Mouse (Mus musculus): Measurements from ENCODE around the gene Elmo1. TPM values are rescaled to one million over a fixed set of nuclear protein-coding genes. Genes with fewer than 3 reads are reported as not detected.

The Elmo1 gene
- polyA plus RNA-seq, 1 experiment from 2014 or later, result 23.5 TPM

DNA sequence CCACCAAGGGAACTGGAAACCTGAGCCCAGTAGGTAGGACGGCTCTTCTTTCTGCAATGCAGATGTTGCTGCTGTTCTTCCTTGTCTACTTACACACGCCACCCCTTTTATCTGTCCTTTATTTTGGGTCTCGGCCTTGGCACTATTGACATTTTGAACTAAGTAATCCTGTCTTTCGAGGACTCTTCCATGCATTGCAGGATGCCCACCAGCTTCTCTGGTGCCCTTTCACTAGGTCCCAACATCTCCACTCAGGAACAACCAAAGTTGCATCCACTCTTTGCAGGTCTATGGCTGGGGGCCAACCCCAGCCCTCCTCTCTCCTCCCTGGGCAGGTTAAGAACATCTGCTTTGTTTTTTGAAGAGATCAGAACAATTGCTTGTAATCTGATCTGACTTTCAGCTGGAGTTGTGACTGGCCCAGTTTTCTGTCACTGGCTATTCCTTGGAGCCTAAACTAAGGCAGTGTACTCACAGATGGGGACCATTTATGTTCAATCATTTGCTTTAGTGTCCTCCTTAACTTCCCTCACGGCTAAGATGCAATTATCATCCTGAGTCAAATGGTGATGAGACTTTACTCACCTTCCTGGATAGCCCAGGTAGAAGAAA is 6.7 kb downstream of the Elmo1 start:
- WGBS, result 58% methylated on average over 5 of the region's 5 CpGs
- H3K4me2 ChIP-seq (replicated peaks), result no peak overlapping the region
- peaks cover 4% of the 10 kb centered on the region for H3K4me1 ChIP-seq
- no peak overlapping the region for H3K27ac ChIP-seq (replicated peaks)
- ATAC-seq (ENCODE audit: insufficient number of reproducible peaks, low FRiP score, low TSS enrichment, low read depth), result no peak
- H3K4me3 ChIP-seq (replicated peaks), result no peak overlapping the region
- H3K36me3 ChIP-seq, result no peaks in the 10 kb centered on the region
- no peak overlapping the region for H3K9ac ChIP-seq
- H3K27me3 ChIP-seq, result no peaks in the 10 kb centered on the region; the same call in 1 of the 2 replicates
- H3K9me3 ChIP-seq (replicated peaks), result no peaks in the 10 kb centered on the region

DNA sequence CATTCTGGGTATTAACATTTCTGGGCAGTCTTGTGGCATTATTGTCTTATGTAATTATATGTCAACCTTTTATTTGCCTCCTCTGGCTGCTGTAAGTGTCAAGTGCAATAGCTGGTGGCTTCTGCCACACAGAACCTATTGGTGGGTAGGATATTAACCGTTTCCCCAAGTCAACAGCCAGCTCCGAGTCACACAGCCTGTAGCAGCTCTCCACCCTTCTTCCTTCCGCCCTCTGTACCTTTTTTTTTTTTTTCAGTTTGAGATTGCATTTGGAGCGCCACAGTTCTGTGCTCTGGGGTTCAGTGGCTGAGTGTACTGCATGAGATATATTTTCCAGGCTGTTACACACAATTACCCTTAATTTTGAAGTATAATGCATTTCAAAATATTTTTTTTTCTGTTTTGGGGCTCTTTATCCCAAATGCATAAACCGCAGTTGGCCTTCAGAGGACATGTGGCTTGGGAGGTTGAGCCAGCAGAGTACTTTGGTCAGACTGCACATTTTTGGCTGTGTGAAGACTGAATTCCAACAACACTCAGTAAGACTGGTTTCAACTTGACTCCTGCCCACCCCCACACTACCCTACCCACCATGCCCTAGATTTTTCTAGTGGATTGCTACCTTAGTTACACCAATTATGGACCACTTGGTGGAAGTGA is 7.7 kb downstream of the Elmo1 start:
- WGBS, result 60% methylated on average over 5 of the region's 5 CpGs
- H3K9ac ChIP-seq, result no peak overlapping the region
- H3K36me3 ChIP-seq, result no peaks in the 10 kb centered on the region
- H3K9me3 ChIP-seq (replicated peaks), result no peaks in the 10 kb centered on the region
- H3K27ac ChIP-seq (replicated peaks), result peak overlapping the region; percentile 34
- H3K4me1 ChIP-seq, result peaks cover 4% of the 10 kb centered on the region
- no peak overlapping the region for H3K4me3 ChIP-seq (replicated peaks)
- ATAC-seq (ENCODE audit: insufficient number of reproducible peaks, low FRiP score, low TSS enrichment, low read depth), result peak; percentile 75; the same call in 1 of the 2 replicates
- H3K4me2 ChIP-seq (replicated peaks), result no peak overlapping the region
- no peaks in the 10 kb centered on the region; the same call in 1 of the 2 replicates for H3K27me3 ChIP-seq

DNA sequence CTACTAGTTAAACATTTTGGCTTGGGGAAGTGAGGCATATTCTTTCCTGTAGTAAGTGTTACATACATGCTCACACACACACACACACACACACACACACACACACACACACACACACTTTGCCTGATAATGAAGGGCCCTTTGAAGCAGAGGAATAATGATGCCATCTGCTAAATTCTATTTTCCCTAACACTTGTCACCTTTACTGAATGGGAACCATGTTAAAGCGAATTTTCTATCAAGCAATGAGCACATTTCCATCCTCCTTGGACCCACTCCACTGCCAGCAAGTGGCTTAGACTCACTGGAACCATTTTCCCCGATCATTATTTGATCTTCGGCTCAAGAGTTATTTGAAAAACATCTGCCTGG is 8.2 kb downstream of the Elmo1 start:
- no peak overlapping the region for H3K4me3 ChIP-seq (replicated peaks)
- H3K9ac ChIP-seq, result no peak overlapping the region
- H3K36me3 ChIP-seq, result no peaks in the 10 kb centered on the region
- no peaks in the 10 kb centered on the region for H3K9me3 ChIP-seq (replicated peaks)
- H3K4me1 ChIP-seq, result peaks cover 4% of the 10 kb centered on the region
- ATAC-seq (ENCODE audit: insufficient number of reproducible peaks, low FRiP score, low TSS enrichment, low read depth), result no peak
- 65% methylated on average over 3 of the region's 3 CpGs for WGBS
- no peak overlapping the region for H3K4me2 ChIP-seq (replicated peaks)
- no peaks in the 10 kb centered on the region; the same call in 1 of the 2 replicates for H3K27me3 ChIP-seq
- H3K27ac ChIP-seq (replicated peaks), result no peak overlapping the region

DNA sequence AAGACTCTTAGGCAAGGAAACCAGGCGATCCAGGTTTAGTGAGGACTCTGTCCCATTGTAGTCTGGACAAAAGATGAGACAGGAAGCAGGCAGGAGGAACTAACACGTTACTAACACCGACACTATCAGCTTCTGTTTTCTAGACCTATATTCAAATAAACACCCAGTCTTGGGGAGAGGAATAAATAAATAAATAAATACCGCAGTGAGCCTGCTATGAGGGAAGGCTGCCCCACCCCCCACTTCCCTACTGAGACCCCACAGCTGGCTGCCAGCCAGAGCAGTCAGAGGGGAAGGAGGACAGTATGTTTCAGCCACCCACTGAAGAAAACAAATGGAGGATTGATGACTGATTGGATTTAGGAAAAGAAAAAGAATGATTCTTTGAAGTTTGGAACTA is 9.2 kb downstream of the Elmo1 start:
- ATAC-seq (ENCODE audit: insufficient number of reproducible peaks, low FRiP score, low TSS enrichment, low read depth), result no peak
- 21% methylated on average over 4 of the region's 4 CpGs for WGBS
- H3K36me3 ChIP-seq, result no peaks in the 10 kb centered on the region

DNA sequence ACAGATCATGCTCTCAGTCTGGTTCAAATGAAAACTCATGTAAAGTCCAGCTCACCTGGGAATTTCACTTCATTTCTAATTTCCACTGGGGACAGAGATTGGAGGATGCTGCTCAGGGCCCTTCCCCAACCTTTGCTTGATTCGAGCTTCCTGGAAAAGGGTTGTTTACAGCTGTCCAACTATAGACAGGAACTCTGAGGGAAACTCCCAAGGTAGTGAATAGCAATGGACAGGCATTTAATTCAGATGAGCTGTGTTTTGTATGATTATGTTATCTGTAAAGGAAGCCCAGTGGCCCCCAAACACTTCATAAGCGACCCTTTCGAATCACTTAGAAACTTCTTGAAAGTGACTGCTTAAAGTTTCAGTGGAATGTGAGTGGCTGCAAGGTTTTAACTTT is 10.0 kb downstream of the Elmo1 start:
- no peak overlapping the region for H3K4me2 ChIP-seq (replicated peaks)
- 58% methylated on average over 3 of the region's 3 CpGs for WGBS
- H3K27ac ChIP-seq (replicated peaks), result no peak overlapping the region
- no peak overlapping the region for H3K9ac ChIP-seq
- H3K4me1 ChIP-seq, result peaks cover 4% of the 10 kb centered on the region
- H3K9me3 ChIP-seq (replicated peaks), result no peaks in the 10 kb centered on the region
- no peak overlapping the region for H3K4me3 ChIP-seq (replicated peaks)
- H3K36me3 ChIP-seq, result no peaks in the 10 kb centered on the region
- ATAC-seq (ENCODE audit: insufficient number of reproducible peaks, low FRiP score, low TSS enrichment, low read depth), result no peak
- no peaks in the 10 kb centered on the region; the same call in 1 of the 2 replicates for H3K27me3 ChIP-seq

More for the DNA sequence above, 9.2 kb downstream of the Elmo1 start:
- Histone ChIP-seq H3K9me3 (replicated peaks) (no peaks in the 10 kb centered on the region), H3K4me3 (replicated peaks) (no peak overlapping the region), H3K27me3 (no peaks in the 10 kb centered on the region; the same call in 1 of the 2 replicates), H3K27ac (replicated peaks) (no peak overlapping the region), H3K4me1 (peaks cover 4% of the 10 kb centered on the region), H3K4me2 (replicated peaks) (no peak overlapping the region), H3K9ac (no peak overlapping the region)

DNA sequence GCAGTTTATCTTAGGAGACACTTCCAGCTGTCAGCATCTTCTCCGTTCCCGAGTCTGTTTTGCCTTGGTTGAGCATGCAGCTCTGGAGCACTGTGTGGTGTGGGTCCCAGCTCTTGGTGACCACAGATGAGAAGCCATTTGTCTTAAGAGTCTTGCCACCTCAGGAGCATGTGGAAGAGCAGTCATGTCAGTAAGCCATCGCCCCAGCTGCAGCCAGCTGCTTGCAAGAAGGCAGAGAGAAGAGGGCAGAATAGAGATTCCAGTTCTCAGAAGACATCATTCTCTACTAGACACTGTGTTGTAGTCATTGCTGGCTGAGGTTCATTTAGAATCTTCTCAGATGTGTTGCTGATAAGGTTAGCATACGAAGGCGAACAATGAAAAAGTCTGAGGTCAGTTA is 11.3 kb downstream of the Elmo1 start:
- Histone ChIP-seq H3K27ac (replicated peaks) (no peak overlapping the region), H3K4me3 (replicated peaks) (no peak overlapping the region), H3K4me2 (replicated peaks) (no peak overlapping the region), H3K36me3 (no peaks in the 10 kb centered on the region), H3K9ac (no peak overlapping the region), H3K27me3 (no peaks in the 10 kb centered on the region; the same call in 1 of the 2 replicates), H3K9me3 (replicated peaks) (no peaks in the 10 kb centered on the region), H3K4me1 (peaks cover 4% of the 10 kb centered on the region)
- ATAC-seq (ENCODE audit: insufficient number of reproducible peaks, low FRiP score, low TSS enrichment, low read depth), result no peak
- WGBS, result 74% methylated on average over 5 of the region's 5 CpGs

DNA sequence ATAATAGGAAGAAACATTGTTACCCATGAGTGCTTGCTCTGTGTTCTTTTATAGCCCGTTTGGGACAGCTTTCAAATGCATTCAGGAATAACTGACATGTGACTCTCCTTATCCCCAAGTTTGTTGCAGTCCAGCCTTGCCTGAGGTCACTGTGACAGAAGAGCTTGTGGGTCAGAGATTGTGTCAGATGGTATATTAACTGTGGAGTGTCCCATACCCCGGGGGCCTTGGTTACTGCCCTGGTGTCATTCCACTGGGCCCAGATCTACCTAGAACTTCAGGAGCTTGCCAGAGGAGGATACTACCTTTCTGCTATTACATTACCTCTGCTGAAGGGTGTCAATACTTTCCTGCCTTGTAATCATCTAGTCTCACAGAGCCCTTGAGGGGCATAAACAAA is 14.4 kb downstream of the Elmo1 start:
- no peaks in the 10 kb centered on the region for H3K27me3 ChIP-seq
- H3K4me2 ChIP-seq (replicated peaks), result no peak overlapping the region
- no peaks in the 10 kb centered on the region for H3K9me3 ChIP-seq (replicated peaks)
- no peak overlapping the region for H3K9ac ChIP-seq
- 55% methylated on average over 2 of the region's 2 CpGs for WGBS
- no peak overlapping the region for H3K27ac ChIP-seq (replicated peaks)
- H3K4me1 ChIP-seq, result no peaks in the 10 kb centered on the region
- no peak for ATAC-seq (ENCODE audit: insufficient number of reproducible peaks, low FRiP score, low TSS enrichment, low read depth)
- H3K36me3 ChIP-seq, result no peaks in the 10 kb centered on the region
- no peak overlapping the region for H3K4me3 ChIP-seq (replicated peaks)

DNA sequence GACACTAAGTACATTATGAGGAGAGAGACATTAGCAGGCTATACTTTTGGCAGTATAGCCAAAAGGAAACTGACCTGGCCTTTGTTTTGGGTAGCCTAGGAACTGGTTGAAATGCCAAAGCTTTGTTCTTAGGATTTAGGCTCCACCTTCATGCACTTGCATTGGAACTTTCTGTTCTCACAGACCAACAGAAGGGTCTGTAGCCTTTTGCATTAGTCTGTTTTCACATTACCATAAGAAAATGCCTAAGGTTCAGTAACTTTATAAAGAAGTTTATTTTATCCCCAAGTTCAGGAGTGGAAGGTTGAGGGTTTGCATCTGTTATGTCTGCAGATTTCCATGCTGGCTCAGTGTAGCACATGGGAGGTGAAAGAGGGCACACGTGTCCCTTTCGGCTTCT is 15.6 kb downstream of the Elmo1 start:
- H3K27me3 ChIP-seq, result no peaks in the 10 kb centered on the region
- 0 out of 2 replicates have a peak, but pooled peaks cover 10% of the 10 kb centered on the region for H3K4me1 ChIP-seq
- no peaks in the 10 kb centered on the region for H3K36me3 ChIP-seq
- H3K4me3 ChIP-seq (replicated peaks), result no peak overlapping the region
- no peak for ATAC-seq (ENCODE audit: insufficient number of reproducible peaks, low FRiP score, low TSS enrichment, low read depth)
- H3K4me2 ChIP-seq (replicated peaks), result no peak overlapping the region
- no peak overlapping the region for H3K27ac ChIP-seq (replicated peaks)
- H3K9ac ChIP-seq, result no peak overlapping the region
- 87% methylated on average over 2 of the region's 2 CpGs for WGBS
- H3K9me3 ChIP-seq (replicated peaks), result no peaks in the 10 kb centered on the region

DNA sequence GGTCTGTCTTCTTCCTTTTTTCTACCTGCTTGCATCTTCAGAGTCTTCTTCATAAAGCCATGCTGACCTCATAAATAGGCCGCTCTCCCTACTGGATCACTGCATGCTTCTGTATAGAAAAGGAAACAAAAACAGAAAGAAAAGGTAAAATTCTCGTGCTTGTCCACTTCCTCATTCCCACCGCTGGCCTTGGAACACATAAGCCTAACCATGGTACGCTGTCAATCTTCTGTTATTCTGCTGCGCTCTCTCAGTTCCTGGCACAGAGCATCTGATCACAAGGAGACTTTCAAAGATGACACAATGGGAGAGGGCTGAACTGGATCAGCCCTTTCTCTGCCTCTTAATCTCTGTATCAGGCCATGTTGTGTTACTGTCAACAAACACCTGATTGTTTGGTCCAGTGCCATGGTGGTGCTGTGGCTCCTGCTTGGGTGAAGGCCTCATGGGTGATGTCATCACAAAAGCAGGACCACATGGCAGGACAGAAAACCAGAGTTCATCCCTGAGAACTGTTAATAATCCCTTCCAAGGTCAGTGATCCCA is 17.6 kb downstream of the Elmo1 start:
- ATAC-seq (ENCODE audit: insufficient number of reproducible peaks, low FRiP score, low TSS enrichment, low read depth), result no peak
- H3K36me3 ChIP-seq, result no peaks in the 10 kb centered on the region
- H3K27me3 ChIP-seq, result no peaks in the 10 kb centered on the region
- 0 out of 2 replicates have a peak, but pooled peaks cover 10% of the 10 kb centered on the region for H3K4me1 ChIP-seq
- H3K9ac ChIP-seq, result no peak overlapping the region
- H3K4me3 ChIP-seq (replicated peaks), result no peak overlapping the region
- H3K9me3 ChIP-seq (replicated peaks), result no peaks in the 10 kb centered on the region
- no peak overlapping the region for H3K4me2 ChIP-seq (replicated peaks)
- 87% methylated on average over 5 of the region's 5 CpGs for WGBS
- no peak overlapping the region for H3K27ac ChIP-seq (replicated peaks)

DNA sequence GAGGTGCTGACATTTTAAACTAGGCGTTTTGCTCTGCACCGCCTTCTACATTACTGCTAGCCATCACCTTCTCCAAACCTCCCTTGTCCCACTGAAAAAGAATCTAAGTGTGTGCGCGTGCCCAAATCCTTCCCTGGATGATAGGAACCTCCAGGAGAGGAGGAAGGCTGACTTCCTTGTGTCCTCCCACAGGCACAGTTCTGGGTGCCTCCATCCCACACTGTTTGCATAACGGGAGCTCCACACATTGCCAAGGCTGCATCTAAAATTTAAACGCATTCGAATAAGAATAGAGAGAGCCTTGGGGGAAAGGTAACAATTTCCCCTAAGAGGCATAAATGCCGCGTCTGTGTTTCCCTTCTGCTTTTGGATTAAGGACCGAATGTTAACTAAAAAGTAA is 18.6 kb downstream of the Elmo1 start:
- H3K27ac ChIP-seq (replicated peaks), result no peak overlapping the region
- no peak overlapping the region for H3K4me3 ChIP-seq (replicated peaks)
- H3K9me3 ChIP-seq (replicated peaks), result no peaks in the 10 kb centered on the region
- ATAC-seq (ENCODE audit: insufficient number of reproducible peaks, low FRiP score, low TSS enrichment, low read depth), result no peak
- H3K9ac ChIP-seq, result no peak overlapping the region
- H3K36me3 ChIP-seq, result no peaks in the 10 kb centered on the region
- WGBS, result 41% methylated on average over 10 of the region's 10 CpGs
- H3K27me3 ChIP-seq, result no peaks in the 10 kb centered on the region
- no peak overlapping the region for H3K4me2 ChIP-seq (replicated peaks)
- 0 out of 2 replicates have a peak, but pooled peaks cover 10% of the 10 kb centered on the region for H3K4me1 ChIP-seq

DNA sequence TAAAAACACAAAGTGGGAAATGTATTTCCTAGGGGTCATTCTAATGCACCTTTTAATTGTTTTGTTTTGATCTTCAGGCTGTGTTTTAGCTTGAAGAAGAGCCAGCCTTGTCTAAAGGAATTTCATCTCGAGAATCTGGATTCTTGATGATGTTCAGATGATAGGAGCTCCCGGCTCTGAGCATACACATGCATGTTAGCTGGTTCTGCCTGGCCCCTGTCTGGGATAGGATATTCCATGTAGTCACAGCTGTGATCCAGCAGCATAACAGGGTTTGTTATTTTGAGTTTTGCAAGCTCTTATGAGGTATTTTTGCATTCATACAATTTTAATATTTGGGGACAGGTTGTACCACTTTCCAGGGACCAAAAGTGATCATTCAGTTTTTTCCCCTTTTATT is 19.1 kb downstream of the Elmo1 start:
- Histone ChIP-seq H3K9ac (no peak overlapping the region), H3K4me2 (replicated peaks) (no peak overlapping the region)
- 13% methylated on average over 2 of the region's 2 CpGs for WGBS

More for the DNA sequence above, 19.1 kb downstream of the Elmo1 start:
- H3K4me3 ChIP-seq (replicated peaks), result no peak overlapping the region
- no peak overlapping the region for H3K27ac ChIP-seq (replicated peaks)
- H3K36me3 ChIP-seq, result no peaks in the 10 kb centered on the region
- 0 out of 2 replicates have a peak, but pooled peaks cover 10% of the 10 kb centered on the region for H3K4me1 ChIP-seq
- no peaks in the 10 kb centered on the region for H3K27me3 ChIP-seq
- no peaks in the 10 kb centered on the region for H3K9me3 ChIP-seq (replicated peaks)
- ATAC-seq (ENCODE audit: insufficient number of reproducible peaks, low FRiP score, low TSS enrichment, low read depth), result no peak
